Mouse (Mus musculus): ENCODE measurements at regions not wholly inside any gene's neighbourhood (a gene's known extent, or its start where the extent isn't known, plus 50 kb on each side); places are given as distances from the start of the nearest gene placed in this dataset.

DNA sequence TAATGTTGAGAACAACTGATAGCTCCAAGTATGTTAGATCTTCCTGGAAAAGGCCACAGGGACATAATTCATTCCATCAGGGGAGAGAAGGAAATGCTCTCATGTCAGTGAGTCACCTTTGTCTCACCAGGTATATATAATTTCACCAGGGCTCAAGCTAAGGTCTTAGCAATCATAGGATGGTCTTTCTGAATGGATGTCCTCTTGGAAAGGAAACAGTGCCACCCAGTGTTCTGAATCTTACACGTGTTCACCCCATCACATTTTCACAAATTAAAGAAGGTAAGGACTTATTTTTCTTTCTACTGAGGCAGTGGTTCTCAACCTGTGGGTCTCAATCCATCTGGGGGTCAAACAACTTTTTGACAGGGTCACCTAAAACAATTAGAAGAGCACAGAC lies 686.8 kb upstream of the Gm21961 start:
- no peak overlapping the region for H3K27ac ChIP-seq (ENCODE audit: insufficient read depth, low read depth)
- H3K36me3 ChIP-seq (replicated peaks in 1 of 2; ENCODE audit: control insufficient read depth in 1 of 2, insufficient read depth in 1 of 2, low read length in 1 of 2), result no peaks in the 10 kb centered on the region
- no peaks in the 10 kb centered on the region for H3K4me1 ChIP-seq (ENCODE audit: control insufficient read depth in 1 of 2, insufficient read depth in 2 of 2)
- no peak overlapping the region for H3K9ac ChIP-seq (ENCODE audit: insufficient read depth, low read depth)
- no peaks in the 10 kb centered on the region for H3K27me3 ChIP-seq (replicated peaks)
- H3K79me2 ChIP-seq (replicated peaks; ENCODE audit: control insufficient read depth, extremely low read depth, insufficient read depth, poor library complexity, severe bottlenecking), result no peaks in the 10 kb centered on the region
- DNase-seq (ENCODE audit: extremely low read depth), result peak; percentile 20
- no peaks in the 10 kb centered on the region for H3K9me3 ChIP-seq (replicated peaks; ENCODE audit: low read length)
- no peak overlapping the region for H3K4me2 ChIP-seq (ENCODE audit: insufficient read depth, low read depth, poor library complexity, severe bottlenecking)
- dilution Hi-C loops (cut with MboI; ENCODE audit: extremely low pct_ligation_motif_present, extremely low pct_unique_long_range_greater_than_20kb, low sequenced_read_pairs), result no loop called here
- TF ChIP-seq RAD21 (IDR thresholded peaks at IDR 0.05; ENCODE audit: low read depth, low read length) (peak; percentile 63), POLR2A (IDR thresholded peaks at IDR 0.05; ENCODE audit: low read depth, low read length) (no peak), POLR2AphosphoS2 (IDR thresholded peaks at IDR 0.05; ENCODE audit: low read depth, low read length) (no peak), CHD1 (IDR thresholded peaks at IDR 0.05; ENCODE audit: low read depth, low read length) (no peak), CTCF (conservative IDR thresholded peaks at IDR 0.05 in 1 of 2, IDR thresholded peaks at IDR 0.05 in 1 of 2; ENCODE audit: low read depth in 2 of 2, low read length in 2 of 2) (peak in 1 of 2 experiments; percentile 62; a peak in 2 of 4 replicates), GABPA (IDR thresholded peaks at IDR 0.05; ENCODE audit: insufficient replicate concordance, low read depth, low read length) (no peak), E2F4 (IDR thresholded peaks at IDR 0.05; ENCODE audit: insufficient replicate concordance, low read depth, low read length) (no peak), MEF2A (IDR thresholded peaks at IDR 0.05; ENCODE audit: borderline replicate concordance, low read depth, low read length) (no peak), MAX (IDR thresholded peaks at IDR 0.05; ENCODE audit: low read length) (peak; percentile 29; the same call in 1 of the 2 replicates), USF1 (IDR thresholded peaks at IDR 0.05; ENCODE audit: low read depth, low read length) (no peak), SMC3 (IDR thresholded peaks at IDR 0.05; ENCODE audit: low read depth, low read length) (peak; percentile 47), KAT2A (IDR thresholded peaks at IDR 0.05; ENCODE audit: insufficient replicate concordance, low read length) (no peak), MYC (IDR thresholded peaks at IDR 0.05; ENCODE audit: low read depth, low read length) (peak; percentile 67; the same call in 1 of the 2 replicates)
- in situ Hi-C loops (cut with MboI; ENCODE audit: low pct_ligation_motif_present, low pct_unique_long_range_greater_than_20kb, low sequenced_read_pairs), result no loop called here
- H3K4me3 ChIP-seq (replicated peaks in 1 of 3; ENCODE audit: low read depth in 2 of 3, low read length in 2 of 3, poor library complexity in 1 of 3), result no peak overlapping the region

DNA sequence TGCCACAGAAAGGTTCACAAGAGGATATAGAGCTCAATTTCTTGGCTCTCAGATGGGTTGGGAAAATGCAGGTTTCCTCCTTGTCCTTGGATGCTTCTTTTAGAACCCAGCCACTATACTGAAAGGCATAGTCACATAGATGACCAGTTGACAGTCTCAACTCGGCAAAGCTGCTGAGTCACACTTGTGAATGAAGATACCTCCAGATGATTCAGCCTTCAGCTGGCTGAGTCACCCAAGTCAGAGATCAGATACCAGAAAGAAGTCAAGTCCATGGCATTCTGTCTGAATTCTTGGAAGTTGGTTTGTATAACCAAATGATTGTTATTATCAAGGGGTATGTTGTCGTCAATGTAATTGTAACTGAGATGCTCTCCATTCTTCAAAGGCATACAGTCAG lies 683.9 kb upstream of the Gm21961 start:
- no peak for TF ChIP-seq IRF4 (IDR thresholded peaks at IDR 0.05; ENCODE audit: low read depth, low read length)
- TF ChIP-seq MXI1 (IDR thresholded peaks at IDR 0.05; ENCODE audit: low read depth, low read length), result no peak
- no peak for TF ChIP-seq TCF12 (IDR thresholded peaks at IDR 0.05; ENCODE audit: low read depth, low read length)
- TF ChIP-seq MYC (IDR thresholded peaks at IDR 0.05; ENCODE audit: low read depth, low read length), result no peak
- no peak for TF ChIP-seq CTCF (conservative IDR thresholded peaks at IDR 0.05 in 1 of 2, IDR thresholded peaks at IDR 0.05 in 1 of 2; ENCODE audit: low read depth in 2 of 2, low read length in 2 of 2)
- TF ChIP-seq E2F4 (IDR thresholded peaks at IDR 0.05; ENCODE audit: insufficient replicate concordance, low read depth, low read length), result no peak
- TF ChIP-seq CHD1 (IDR thresholded peaks at IDR 0.05; ENCODE audit: low read depth, low read length), result no peak
- no peak for TF ChIP-seq JUN (IDR thresholded peaks at IDR 0.05; ENCODE audit: insufficient read depth, low read depth, low read length)
- no peak for TF ChIP-seq UBTF (IDR thresholded peaks at IDR 0.05; ENCODE audit: low read depth, low read length)
- no peak for TF ChIP-seq KAT2A (IDR thresholded peaks at IDR 0.05; ENCODE audit: insufficient replicate concordance, low read length)
- no peak for TF ChIP-seq ZNF384 (IDR thresholded peaks at IDR 0.05; ENCODE audit: low read depth, low read length)
- TF ChIP-seq ZMIZ1 (IDR thresholded peaks at IDR 0.05; ENCODE audit: low read depth, low read length), result no peak
- TF ChIP-seq SMC3 (IDR thresholded peaks at IDR 0.05; ENCODE audit: low read depth, low read length), result no peak
- no peaks in the 10 kb centered on the region for H3K4me1 ChIP-seq (ENCODE audit: control insufficient read depth in 1 of 2, insufficient read depth in 2 of 2)
- dilution Hi-C loops (cut with MboI; ENCODE audit: extremely low pct_ligation_motif_present, extremely low pct_unique_long_range_greater_than_20kb, low sequenced_read_pairs) (no loop called here), in situ Hi-C loops (cut with MboI; ENCODE audit: low pct_ligation_motif_present, low pct_unique_long_range_greater_than_20kb, low sequenced_read_pairs) (no loop called here)
- DNase-seq (ENCODE audit: extremely low read depth), result no peak
- no peaks in the 10 kb centered on the region for H3K79me2 ChIP-seq (replicated peaks; ENCODE audit: control insufficient read depth, extremely low read depth, insufficient read depth, poor library complexity, severe bottlenecking)
- H3K36me3 ChIP-seq (replicated peaks in 1 of 2; ENCODE audit: control insufficient read depth in 1 of 2, insufficient read depth in 1 of 2, low read length in 1 of 2), result no peaks in the 10 kb centered on the region
- H3K4me3 ChIP-seq (replicated peaks in 1 of 3; ENCODE audit: low read depth in 2 of 3, low read length in 2 of 3, poor library complexity in 1 of 3), result no peak overlapping the region
- H3K9ac ChIP-seq (ENCODE audit: insufficient read depth, low read depth), result no peak overlapping the region
- H3K27ac ChIP-seq (ENCODE audit: insufficient read depth, low read depth), result no peak overlapping the region
- no peaks in the 10 kb centered on the region for H3K9me3 ChIP-seq (replicated peaks; ENCODE audit: low read length)
- no peak overlapping the region for H3K4me2 ChIP-seq (ENCODE audit: insufficient read depth, low read depth, poor library complexity, severe bottlenecking)
- no peaks in the 10 kb centered on the region for H3K27me3 ChIP-seq (replicated peaks)
